Mouse (Mus musculus): ENCODE results near the gene Olfr914. TPM values are rescaled to one million over a fixed set of nuclear protein-coding genes. Genes with fewer than 3 reads are reported as not detected.

Olfr914 gene
- not detected in 2 replicates for polyA plus RNA-seq (2012; rRNA removed)

DNA sequence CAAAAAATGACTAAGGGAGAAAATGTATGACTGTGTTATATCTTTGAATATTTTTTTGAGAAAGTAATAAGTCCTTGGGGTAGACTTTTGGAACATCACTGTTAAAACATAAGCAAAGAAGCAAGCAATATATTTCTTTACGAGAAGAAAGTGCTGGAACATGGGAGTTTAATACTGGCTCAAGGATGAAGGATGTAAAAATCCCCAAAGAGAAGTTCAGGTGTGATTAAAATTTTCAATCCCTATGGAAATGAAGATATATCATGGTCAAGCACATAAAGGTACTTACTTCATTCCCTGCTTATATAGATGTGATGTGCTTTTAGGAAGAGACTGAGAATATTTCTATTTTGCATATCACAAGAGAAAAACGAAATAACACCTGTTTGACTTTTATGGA is at the start of gene Olfr914:
TSS of gene Olfr914 (plus strand) at position 301 of the 400 bp plus-strand sequence.

DNA sequence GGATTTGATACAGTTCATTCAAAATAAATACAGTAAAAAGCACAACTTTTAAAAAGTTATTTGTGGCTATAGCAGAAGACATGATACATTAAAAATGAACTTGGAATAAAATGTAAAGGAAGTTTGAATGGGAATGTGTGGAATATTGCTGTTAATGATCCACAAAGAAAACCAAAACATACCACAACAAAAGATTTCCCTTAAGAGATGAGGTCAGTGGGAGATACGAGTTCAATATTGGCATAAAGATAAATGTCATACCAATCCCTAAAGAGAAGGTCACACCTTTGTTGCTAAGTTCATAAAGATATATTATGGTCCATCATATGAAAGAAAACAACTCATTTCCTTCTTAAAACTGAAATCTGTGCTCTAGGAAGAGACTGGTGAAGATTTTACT is 25.0 kb upstream of the Olfr914 start, which contains the start of gene Olfr912:
TSS of gene Olfr912 (plus strand) at position 301 of the 400 bp plus-strand sequence.

DNA sequence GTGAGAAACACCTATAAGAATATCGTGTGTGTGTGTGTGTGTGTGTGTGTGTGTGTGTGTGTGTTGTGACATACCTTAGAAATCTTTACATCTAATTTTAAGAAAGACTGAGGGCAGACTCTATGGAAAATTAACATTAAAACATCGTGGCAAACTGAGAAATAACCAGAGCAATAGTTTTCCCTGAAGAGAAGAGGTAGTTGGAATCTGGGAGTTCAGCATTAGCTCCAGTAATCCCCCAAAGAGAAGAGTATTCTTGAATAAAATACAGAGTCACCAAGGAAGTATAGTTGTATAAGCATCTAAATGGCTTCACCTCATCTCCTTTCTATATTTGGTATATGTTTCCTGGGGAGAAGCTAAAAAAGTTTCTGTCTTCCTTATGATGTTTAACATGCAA is 12.4 kb upstream of the Olfr914 start, which contains the start of gene Olfr913:
TSS of gene Olfr913 (plus strand) at position 301 of the 400 bp plus-strand sequence.

DNA sequence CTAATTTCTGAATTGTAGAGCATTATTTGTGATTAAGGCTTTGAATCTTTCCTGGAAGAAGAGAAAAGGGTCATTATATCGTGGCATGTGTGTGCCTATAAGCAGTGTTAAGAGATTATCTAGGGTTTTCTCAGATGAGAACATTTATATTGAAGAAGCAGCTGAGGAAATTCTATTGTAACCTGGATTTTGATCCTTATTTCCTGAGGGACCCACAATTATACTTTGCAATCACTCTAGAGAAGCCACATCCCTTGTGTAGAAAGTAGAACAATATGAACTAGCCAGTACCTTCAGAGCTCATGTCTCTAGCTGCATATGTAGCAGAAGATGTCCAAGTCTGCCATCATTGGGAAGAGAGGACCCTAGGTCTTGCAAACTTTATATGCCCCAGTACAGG is 54.9 kb downstream of the Olfr914 start, which contains the start of gene Olfr916:
TSS of gene Olfr916 (minus strand) at position 101 of the 400 bp plus-strand sequence.

Other genes starting within 250 kb of the Olfr914 start
- not detected in 2 replicates for gene Olfr250, start 238.2 kb upstream of the Olfr914 start, polyA plus RNA-seq (2012; rRNA removed)
- gene Olfr251, start 228.0 kb upstream of the Olfr914 start, polyA plus RNA-seq (2012; rRNA removed): not detected in 2 replicates
- not detected in 2 replicates for gene Olfr147, start 203.4 kb upstream of the Olfr914 start, polyA plus RNA-seq (2012; rRNA removed)
- not detected in 2 replicates for gene Olfr901, start 175.6 kb upstream of the Olfr914 start, polyA plus RNA-seq (2012; rRNA removed)
- not detected in 2 replicates for gene Olfr902, start 157.4 kb upstream of the Olfr914 start, polyA plus RNA-seq (2012; rRNA removed)
- gene Olfr904, start 142.0 kb upstream of the Olfr914 start, polyA plus RNA-seq (2012; rRNA removed): not detected in 2 replicates
- not detected in 2 replicates for gene Olfr905, start 134.0 kb upstream of the Olfr914 start, polyA plus RNA-seq (2012; rRNA removed)
- not detected in 2 replicates for gene Olfr906, start 118.0 kb upstream of the Olfr914 start, polyA plus RNA-seq (2012; rRNA removed)
- not detected in 2 replicates for gene Olfr907, start 109.3 kb upstream of the Olfr914 start, polyA plus RNA-seq (2012; rRNA removed)
- not detected in 2 replicates for gene Olfr911-ps1, start 83.5 kb upstream of the Olfr914 start, polyA plus RNA-seq (2012; rRNA removed)
- not detected in 2 replicates for gene Olfr910, start 67.3 kb upstream of the Olfr914 start, polyA plus RNA-seq (2012; rRNA removed)
- gene Olfr912, start 24.9 kb upstream of the Olfr914 start, polyA plus RNA-seq (2012; rRNA removed): not detected in 2 replicates
- not detected in 2 replicates for gene Olfr913, start 12.3 kb upstream of the Olfr914 start, polyA plus RNA-seq (2012; rRNA removed)
- gene Olfr916, start 54.8 kb downstream of the Olfr914 start, polyA plus RNA-seq (2012; rRNA removed): not detected in 2 replicates
- gene Olfr917, start 60.7 kb downstream of the Olfr914 start, polyA plus RNA-seq (2012; rRNA removed): not detected in 2 replicates
- gene Olfr918, start 69.5 kb downstream of the Olfr914 start, polyA plus RNA-seq (2012; rRNA removed): not detected in 2 replicates
- gene Olfr919, start 98.6 kb downstream of the Olfr914 start, polyA plus RNA-seq (2012; rRNA removed): not detected in 2 replicates
- 4.3 and 5.0 TPM in 2 replicates for gene Vwa5a, start 113.2 kb downstream of the Olfr914 start, polyA plus RNA-seq (2012; rRNA removed)
- 0.03 and 0.05 TPM in 2 replicates for gene Olfr920, start 147.2 kb downstream of the Olfr914 start, polyA plus RNA-seq (2012; rRNA removed)
- gene Olfr921, start 168.0 kb downstream of the Olfr914 start, polyA plus RNA-seq (2012; rRNA removed): not detected in 2 replicates
- not detected in 2 replicates for gene Olfr922, start 209.5 kb downstream of the Olfr914 start, polyA plus RNA-seq (2012; rRNA removed)
- gene Olfr923, start 221.4 kb downstream of the Olfr914 start, polyA plus RNA-seq (2012; rRNA removed): not detected in 2 replicates
- not detected in 2 replicates for gene Olfr924, start 239.3 kb downstream of the Olfr914 start, polyA plus RNA-seq (2012; rRNA removed)
- not detected in 2 replicates for gene Olfr26, start 250.0 kb downstream of the Olfr914 start, polyA plus RNA-seq (2012; rRNA removed)

Data from liver, embryonic 14 days (tissue).